Comparison of ENCODE assay signal across 14 mouse cellular contexts in genomic region chr5:93296341-93296746, GRCm38 (mm10). TPM values are rescaled to one million over a fixed set of nuclear protein-coding genes. Genes with fewer than 3 reads are reported as not detected.
A peak's percentile ranks its signal among the peaks of the same experiment; 100 is the strongest.
DNase-seq lines count a peak whose midpoint lies in the region; ATAC-seq and TF ChIP-seq lines count a peak whose summit lies in the region.
"Had no signal": no experiment of that assay in that cellular context is flagged by ENCODE, and none has a peak within 500 bp of the region (broad histone marks: within the 10 kb centered on the region; RNA-seq: fewer than 3 reads in every experiment).

No protein-coding gene starts in this region.

- H3K36me3 ChIP-seq in heart, adult 2 months (ENCODE audit: control insufficient read depth, insufficient read depth, low read length): no peaks in the 10 kb centered on the region
- no peaks in the 10 kb centered on the region for H3K36me3 ChIP-seq in lung, postnatal 0 days (ENCODE audit: insufficient read depth, low read length)
- no peaks in the 10 kb centered on the region for H3K36me3 ChIP-seq in limb, embryonic 10.5 days
- H3K36me3 ChIP-seq: embryonic facial prominence, embryonic 15.5 days had no signal

- H3K9me3 ChIP-seq in lung, postnatal 0 days (ENCODE audit: low read length): no peaks in the 10 kb centered on the region
- peaks cover 5% of the 10 kb centered on the region for H3K9me3 ChIP-seq in limb, embryonic 10.5 days (replicated peaks)
- H3K9me3 ChIP-seq: embryonic facial prominence, embryonic 15.5 days had no signal

- peak; percentile 35 to 53 for DNase-seq in heart, adult 2 months
- DNase-seq in heart, postnatal 25 days (ENCODE audit: low spot score): no peak
- peak; percentile 86 for DNase-seq in 3T3-L1 (ENCODE audit: low read depth, low spot score)
- peak; percentile 32 for DNase-seq in adrenal gland, postnatal 25 days
- DNase-seq in lung, postnatal 0 days (ENCODE audit: low spot score): peak; percentile 41
- DNase-seq in limb, embryonic 10.5 days (ENCODE audit: low spot score): no peak
- no peak for DNase-seq in ovary, postnatal 10 days (ENCODE audit: low spot score)
- DNase-seq in layer of hippocampus, adult 18-20 months (ENCODE audit: low spot score in 2 of 2): no peak
- DNase-seq: cerebellum, postnatal 25 days; heart, postnatal 10 days had no signal

- H3K4me3 ChIP-seq in heart, adult 2 months: no peak overlapping the region
- H3K4me3 ChIP-seq in lung, postnatal 0 days (ENCODE audit: low read depth, low read length): no peak overlapping the region
- H3K4me3 ChIP-seq in limb, embryonic 10.5 days: no peak overlapping the region
- H3K4me3 ChIP-seq: embryonic facial prominence, embryonic 15.5 days had no signal

- no peaks in the 10 kb centered on the region for H3K27me3 ChIP-seq in heart, adult 2 months (ENCODE audit: control insufficient read depth, insufficient read depth, low read length)
- no peaks in the 10 kb centered on the region for H3K27me3 ChIP-seq in lung, postnatal 0 days (replicated peaks; ENCODE audit: insufficient read depth, low read length)
- H3K27me3 ChIP-seq in limb, embryonic 10.5 days (ENCODE audit: low read depth, poor library complexity, severe bottlenecking): no peaks in the 10 kb centered on the region
- H3K27me3 ChIP-seq: embryonic facial prominence, embryonic 15.5 days had no signal

- TF ChIP-seq CTCF in heart, adult 2 months (IDR thresholded peaks at IDR 0.05): no peak
- no peak for TF ChIP-seq CTCF in lung, postnatal 0 days (IDR thresholded peaks at IDR 0.05)

- H3K27ac ChIP-seq in heart, adult 2 months: no peak overlapping the region
- H3K27ac ChIP-seq in lung, postnatal 0 days (ENCODE audit: low read length): no peak overlapping the region
- H3K27ac ChIP-seq in limb, embryonic 10.5 days: no peak overlapping the region
- H3K27ac ChIP-seq: embryonic facial prominence, embryonic 15.5 days; macrophage had no signal

- H3K79me2 ChIP-seq in heart, adult 2 months (replicated peaks; ENCODE audit: control insufficient read depth, insufficient read depth, low read length): no peaks in the 10 kb centered on the region

- TF ChIP-seq EP300 in heart, adult 2 months (IDR thresholded peaks at IDR 0.05; ENCODE audit: insufficient read depth, low read depth, low read length): no peak
- no peak for TF ChIP-seq EP300 in lung, postnatal 0 days (IDR thresholded peaks at IDR 0.05)

- intact Hi-C loops in heart, adult 2 months (cut with DNase I): no loop called here
- intact Hi-C loops in heart, postnatal 25 days (cut with DNase I): no loop called here

- peak; percentile 62 for ATAC-seq in lung, postnatal 0 days
- ATAC-seq: CD4-positive, CD25-positive, alpha-beta regulatory T cell, adult 4 months; inflammation-experienced regulatory T-cells, adult 6 months had no signal

- H3K4me1 ChIP-seq in heart, adult 2 months (ENCODE audit: control insufficient read depth, insufficient read depth, low read length): no peaks in the 10 kb centered on the region
- H3K4me1 ChIP-seq in lung, postnatal 0 days (ENCODE audit: insufficient read depth, low read depth, low read length): no peaks in the 10 kb centered on the region
- H3K4me1 ChIP-seq in limb, embryonic 10.5 days: no peaks in the 10 kb centered on the region
- H3K4me1 ChIP-seq: embryonic facial prominence, embryonic 15.5 days had no signal

- no peak overlapping the region for H3K4me2 ChIP-seq in lung, postnatal 0 days (replicated peaks; ENCODE audit: low read depth, low read length)
- H3K4me2 ChIP-seq: embryonic facial prominence, embryonic 15.5 days had no signal

- TF ChIP-seq POLR2A in heart, adult 2 months (IDR thresholded peaks at IDR 0.05; ENCODE audit: insufficient read depth, low read depth, low read length): no peak

- WGBS in heart, adult 2 months: 60% methylated on average over 5 of the region's 5 CpGs
- 44% methylated on average over 5 of the region's 5 CpGs for WGBS in lung, postnatal 0 days
- WGBS in limb, embryonic 10.5 days: 79% methylated on average over 5 of the region's 5 CpGs

- no peak overlapping the region for H3K9ac ChIP-seq in heart, adult 2 months (ENCODE audit: low read depth, low read length)
- H3K9ac ChIP-seq in lung, postnatal 0 days (replicated peaks; ENCODE audit: low read depth): no peak overlapping the region
- H3K9ac ChIP-seq: embryonic facial prominence, embryonic 15.5 days had no signal

RNA-seq across cellular contexts. Expression of gene Ccng2, which starts 29.3 kb away (rescaled TPM):
- 10 to 100 TPM; 12.3 to 13.5 TPM for total RNA-seq in heart, adult 2 months (2021)
- polyA plus RNA-seq in heart, adult 2 months (2012; rRNA removed): 7.2 and 13.3 TPM in 2 replicates
- total RNA-seq in heart, postnatal 25 days (2021): 10 to 100 TPM; 14.6 to 17.7 TPM
- 23.4 and 24.8 TPM in 2 replicates for total RNA-seq in adrenal gland, postnatal 25 days (2021)
- polyA plus RNA-seq in lung, postnatal 0 days (2015; fragmentation: Nextera tagmentation; extraction: Ambion mirVana): 50.2 and 51.2 TPM in 2 replicates
- polyA plus RNA-seq in limb, embryonic 10.5 days (2016; fragmentation: Nextera tagmentation; extraction: Ambion mirVana): 38.7 and 71.3 TPM in 2 replicates
- 10 to 100 TPM; 51.6 to 56.3 TPM for total RNA-seq in layer of hippocampus, adult 18-20 months (2021)

Comparison
In these comparisons a context has a peak if more than half of its experiments do, and no peak if none do; other contexts are left out.
1. DNase-seq: peak in heart, adult 2 months (2 of 2), 3T3-L1 (single experiment), adrenal gland, postnatal 25 days (single experiment) and lung, postnatal 0 days (single experiment); none in heart, postnatal 25 days (single experiment), limb, embryonic 10.5 days (single experiment), ovary, postnatal 10 days (single experiment) and layer of hippocampus, adult 18-20 months (0 of 2).